Mouse (Mus musculus): Measurements from ENCODE around the gene Hoxa11. TPM values are rescaled to one million over a fixed set of nuclear protein-coding genes. Genes with fewer than 3 reads are reported as not detected.
A peak's percentile ranks its signal among the peaks of the same experiment; 100 is the strongest.

Gene Hoxa11
- polyA plus RNA-seq, 1 experiment from 2014 or later: 2.0 TPM

- WGBS: under 1% methylated on average over 35 of the region's 35 CpGs
- H3K4me3 ChIP-seq (ENCODE audit: low read depth, low read length): peak overlapping the region; percentile 16
- H3K4me2 ChIP-seq (ENCODE audit: low read length): peak overlapping the region; percentile 32
These were observed 7.3 kb upstream of the Hoxa11 start for GRCm38 (mm10) chr6:52252775-52253376.

GRCm38 (mm10) chr6:52252016-52252774, 6.6 kb upstream of the Hoxa11 start:
- DNase-seq (ENCODE audit: low spot score): no peak
- Histone ChIP-seq H3K4me3 (ENCODE audit: low read depth, low read length) (0 out of 2 replicates have a peak overlapping the region, but pooled peaks have one; percentile 16), H3K9me3 (ENCODE audit: control insufficient read depth, low read length) (no peaks in the 10 kb centered on the region), H3K9ac (ENCODE audit: low read length) (no peak overlapping the region), H3K27ac (ENCODE audit: low read depth) (no peak overlapping the region), H3K4me1 (replicated peaks; ENCODE audit: control insufficient read depth, insufficient read depth, low read length) (0 out of 2 replicates have a peak, but pooled peaks cover 4% of the 10 kb centered on the region), H3K4me2 (ENCODE audit: low read length) (peak overlapping the region; percentile 32; the same call in 1 of the 2 replicates), H3K27me3 (replicated peaks; ENCODE audit: control insufficient read depth, insufficient read depth, low read length) (peaks cover 97% of the 10 kb centered on the region), H3K36me3 (ENCODE audit: control insufficient read depth, insufficient read depth, low read length) (no peaks in the 10 kb centered on the region)
- 3% methylated on average over 24 of the region's 24 CpGs for WGBS
- ATAC-seq (replicated peaks; ENCODE audit: low FRiP score, low TSS enrichment, low read depth): no peak

More at GRCm38 (mm10) chr6:52252775-52253376, 7.3 kb upstream of the Hoxa11 start:
- no peak overlapping the region for H3K27ac ChIP-seq (ENCODE audit: low read depth)
- DNase-seq (ENCODE audit: low spot score): peak; percentile 77
- ATAC-seq (replicated peaks; ENCODE audit: low FRiP score, low TSS enrichment, low read depth): no peak
- peaks cover 97% of the 10 kb centered on the region for H3K27me3 ChIP-seq (replicated peaks; ENCODE audit: control insufficient read depth, insufficient read depth, low read length)
- peak overlapping the region; percentile 30; the same call in 1 of the 2 replicates for H3K9ac ChIP-seq (ENCODE audit: low read length)
- H3K4me1 ChIP-seq (replicated peaks; ENCODE audit: control insufficient read depth, insufficient read depth, low read length): 0 out of 2 replicates have a peak, but pooled peaks cover 4% of the 10 kb centered on the region
- no peaks in the 10 kb centered on the region for H3K9me3 ChIP-seq (ENCODE audit: control insufficient read depth, low read length)
- H3K36me3 ChIP-seq (ENCODE audit: control insufficient read depth, insufficient read depth, low read length): no peaks in the 10 kb centered on the region

GRCm38 (mm10) chr6:52251177-52251879, 5.7 kb upstream of the Hoxa11 start:
- Histone ChIP-seq H3K9me3 (ENCODE audit: control insufficient read depth, low read length) (no peaks in the 10 kb centered on the region), H3K9ac (ENCODE audit: low read length) (no peak overlapping the region), H3K27me3 (replicated peaks; ENCODE audit: control insufficient read depth, insufficient read depth, low read length) (peaks cover 97% of the 10 kb centered on the region), H3K4me2 (ENCODE audit: low read length) (no peak overlapping the region), H3K4me3 (ENCODE audit: low read depth, low read length) (no peak overlapping the region), H3K36me3 (ENCODE audit: control insufficient read depth, insufficient read depth, low read length) (no peaks in the 10 kb centered on the region), H3K27ac (ENCODE audit: low read depth) (no peak overlapping the region), H3K4me1 (replicated peaks; ENCODE audit: control insufficient read depth, insufficient read depth, low read length) (0 out of 2 replicates have a peak, but pooled peaks cover 4% of the 10 kb centered on the region)
- no peak for ATAC-seq (replicated peaks; ENCODE audit: low FRiP score, low TSS enrichment, low read depth)
- WGBS: 14% methylated on average over 7 of the region's 7 CpGs
- no peak for DNase-seq (ENCODE audit: low spot score)

- Histone ChIP-seq H3K4me2 (ENCODE audit: low read length) (peak overlapping the region; percentile 27), H3K27me3 (replicated peaks; ENCODE audit: control insufficient read depth, insufficient read depth, low read length) (peaks cover 97% of the 10 kb centered on the region), H3K4me1 (replicated peaks; ENCODE audit: control insufficient read depth, insufficient read depth, low read length) (0 out of 2 replicates have a peak, but pooled peaks cover 4% of the 10 kb centered on the region), H3K36me3 (ENCODE audit: control insufficient read depth, insufficient read depth, low read length) (no peaks in the 10 kb centered on the region), H3K4me3 (ENCODE audit: low read depth, low read length) (no peak overlapping the region; the same call in 1 of the 2 replicates), H3K9ac (ENCODE audit: low read length) (no peak overlapping the region), H3K9me3 (ENCODE audit: control insufficient read depth, low read length) (no peaks in the 10 kb centered on the region), H3K27ac (ENCODE audit: low read depth) (no peak overlapping the region)
- ATAC-seq (replicated peaks; ENCODE audit: low FRiP score, low TSS enrichment, low read depth) (no peak), DNase-seq (ENCODE audit: low spot score) (no peak)
- WGBS: 4% methylated on average over 4 of the region's 4 CpGs
These were observed 4.2 kb upstream of the Hoxa11 start for GRCm38 (mm10) chr6:52249826-52250225.

- Histone ChIP-seq H3K36me3 (ENCODE audit: control insufficient read depth, insufficient read depth, low read length) (no peaks in the 10 kb centered on the region), H3K4me3 (ENCODE audit: low read depth, low read length) (peak overlapping the region; percentile 20; the same call in 1 of the 2 replicates), H3K27me3 (replicated peaks; ENCODE audit: control insufficient read depth, insufficient read depth, low read length) (peaks cover 97% of the 10 kb centered on the region), H3K9me3 (ENCODE audit: control insufficient read depth, low read length) (no peaks in the 10 kb centered on the region), H3K9ac (ENCODE audit: low read length) (no peak overlapping the region), H3K4me2 (ENCODE audit: low read length) (peak overlapping the region; percentile 27), H3K4me1 (replicated peaks; ENCODE audit: control insufficient read depth, insufficient read depth, low read length) (0 out of 2 replicates have a peak, but pooled peaks cover 4% of the 10 kb centered on the region), H3K27ac (ENCODE audit: low read depth) (no peak overlapping the region; the same call in 1 of the 2 replicates)
- no peak for ATAC-seq (replicated peaks; ENCODE audit: low FRiP score, low TSS enrichment, low read depth)
- 1% methylated on average over 16 of the region's 16 CpGs for WGBS
- no peak for DNase-seq (ENCODE audit: low spot score)
These were observed 3.8 kb upstream of the Hoxa11 start for GRCm38 (mm10) chr6:52249415-52249738.

GRCm38 (mm10) chr6:52248638-52249414, 3.2 kb upstream of the Hoxa11 start:
- Histone ChIP-seq H3K4me2 (ENCODE audit: low read length) (peak overlapping the region; percentile 27), H3K27ac (ENCODE audit: low read depth) (peak overlapping the region; percentile 54), H3K9ac (ENCODE audit: low read length) (peak overlapping the region; percentile 17; the same call in 1 of the 2 replicates), H3K4me1 (replicated peaks; ENCODE audit: control insufficient read depth, insufficient read depth, low read length) (0 out of 2 replicates have a peak, but pooled peaks cover 4% of the 10 kb centered on the region), H3K36me3 (ENCODE audit: control insufficient read depth, insufficient read depth, low read length) (no peaks in the 10 kb centered on the region), H3K27me3 (replicated peaks; ENCODE audit: control insufficient read depth, insufficient read depth, low read length) (peaks cover 98% of the 10 kb centered on the region), H3K9me3 (ENCODE audit: control insufficient read depth, low read length) (no peaks in the 10 kb centered on the region), H3K4me3 (ENCODE audit: low read depth, low read length) (peak overlapping the region; percentile 20)
- DNase-seq (ENCODE audit: low spot score) (no peak), ATAC-seq (replicated peaks; ENCODE audit: low FRiP score, low TSS enrichment, low read depth) (no peak)
- WGBS: 2% methylated on average over 27 of the region's 27 CpGs

- Histone ChIP-seq H3K9me3 (ENCODE audit: control insufficient read depth, low read length) (no peaks in the 10 kb centered on the region), H3K27ac (ENCODE audit: low read depth) (peak overlapping the region; percentile 54), H3K4me2 (ENCODE audit: low read length) (peak overlapping the region; percentile 27), H3K27me3 (replicated peaks; ENCODE audit: control insufficient read depth, insufficient read depth, low read length) (peaks cover 98% of the 10 kb centered on the region), H3K4me3 (ENCODE audit: low read depth, low read length) (peak overlapping the region; percentile 20; the same call in 1 of the 2 replicates), H3K9ac (ENCODE audit: low read length) (peak overlapping the region; percentile 17; the same call in 1 of the 2 replicates), H3K36me3 (ENCODE audit: control insufficient read depth, insufficient read depth, low read length) (no peaks in the 10 kb centered on the region), H3K4me1 (replicated peaks; ENCODE audit: control insufficient read depth, insufficient read depth, low read length) (no peaks in the 10 kb centered on the region)
- 2% methylated on average over 23 of the region's 23 CpGs for WGBS
- ATAC-seq (replicated peaks; ENCODE audit: low FRiP score, low TSS enrichment, low read depth) (no peak), DNase-seq (ENCODE audit: low spot score) (no peak)
These were observed 2.4 kb upstream of the Hoxa11 start for GRCm38 (mm10) chr6:52247766-52248637.
